Mouse (Mus musculus) myocyte (in vitro differentiated cells): ENCODE data around the gene Myo15b. TPM values are rescaled to one million over a fixed set of nuclear protein-coding genes. Genes with fewer than 3 reads are reported as not detected.
A peak's percentile ranks its signal among the peaks of the same experiment; 100 is the strongest.

Experiments used
- H3K27me3 ChIP-seq: one replicate; pipeline ENCODE4 v1.6.1; 2011; ENCODE audit not compliant: control insufficient read depth, insufficient read depth, insufficient read length
- H3K36me3 ChIP-seq: one replicate; pipeline ENCODE4 v1.6.1; 2011; ENCODE audit not compliant: control insufficient read depth, insufficient read depth
- H3K4me2 ChIP-seq: one replicate; pipeline ENCODE4 v1.6.1; 2011; ENCODE audit warnings: low read depth, control low read depth
- H3K4me3 ChIP-seq: one replicate; pipeline ENCODE4 v1.5.1; 2011; ENCODE audit warnings: mild to moderate bottlenecking, control low read depth, moderate library complexity
- H3K79me2 ChIP-seq: one replicate; pipeline ENCODE4 v1.6.1; 2011; ENCODE audit not compliant: control insufficient read depth, insufficient read depth
- H3ac ChIP-seq: one replicate; pipeline ENCODE4 v1.6.1; 2011; ENCODE audit not compliant: control insufficient read depth, insufficient read length
- CEBPB ChIP-seq: IDR thresholded peaks from 2 replicates; pipeline ENCODE4 v1.6.1; 2011; ENCODE audit warnings: mild to moderate bottlenecking, moderate library complexity; ENCODE audit not compliant: poor library complexity, insufficient read depth, severe bottlenecking
- E2F4 ChIP-seq: IDR thresholded peaks from one replicate; pipeline ENCODE4 v1.6.1; 2011; ENCODE audit warnings: mild to moderate bottlenecking, control low read depth, moderate library complexity; ENCODE audit not compliant: insufficient read depth
- MAX ChIP-seq: IDR thresholded peaks from one replicate; pipeline ENCODE4 v1.6.1; 2011; ENCODE audit warnings: low read depth, mild to moderate bottlenecking, control low read depth
- MYOD1 ChIP-seq, 3 experiments: IDR thresholded peaks; one replicate each; pipeline ENCODE4 v1.6.1; 2011; ENCODE audit warnings: control low read depth in 2 of 3, low read depth in 2 of 3, mild to moderate bottlenecking in 2 of 3, moderate library complexity in 1 of 3; ENCODE audit not compliant: insufficient read length in 2 of 3, control insufficient read depth in 1 of 3
- MYOG ChIP-seq, 3 experiments: IDR thresholded peaks; one replicate each; pipeline ENCODE4 v1.6.1; 2011; ENCODE audit warnings: control low read depth in 2 of 3, low read depth in 2 of 3, mild to moderate bottlenecking in 2 of 3; ENCODE audit not compliant: insufficient read length in 2 of 3, control insufficient read depth in 1 of 3, insufficient read depth in 1 of 3
- POLR2A ChIP-seq: IDR thresholded peaks from one replicate; pipeline ENCODE4 v1.6.1; 2011; ENCODE audit warnings: low read depth, mild to moderate bottlenecking, control low read depth, moderate library complexity; ENCODE audit not compliant: insufficient read length
- POLR2AphosphoS2 ChIP-seq: IDR thresholded peaks from one replicate; pipeline ENCODE4 v1.6.1; 2011; ENCODE audit warnings: low read depth, control low read depth; ENCODE audit not compliant: insufficient read length
- REST ChIP-seq: IDR thresholded peaks from one replicate; pipeline ENCODE4 v1.6.1; 2011; ENCODE audit warnings: mild to moderate bottlenecking, control low read depth, moderate library complexity; ENCODE audit not compliant: insufficient read depth, insufficient read length
- SRF ChIP-seq: IDR thresholded peaks from one replicate; pipeline ENCODE4 v1.6.1; 2011; ENCODE audit warnings: low read depth; ENCODE audit not compliant: control insufficient read depth, insufficient read length
- TCF12 ChIP-seq: IDR thresholded peaks from one replicate; pipeline ENCODE4 v1.6.1; 2011; ENCODE audit warnings: mild to moderate bottlenecking, control low read depth; ENCODE audit not compliant: poor library complexity, insufficient read depth, severe bottlenecking
- TCF3 ChIP-seq: IDR thresholded peaks from one replicate; pipeline ENCODE4 v1.6.1; 2011; ENCODE audit warnings: low read depth, control low read depth; ENCODE audit not compliant: insufficient read length
- USF1 ChIP-seq: IDR thresholded peaks from one replicate; pipeline ENCODE4 v1.6.1; 2011; ENCODE audit warnings: low read depth, mild to moderate bottlenecking, control low read depth, moderate library complexity
- polyA plus RNA-seq: library from polyadenylated mRNA; unstranded; fragments of >200 nt; fragmentation: generic; extraction: Trizol; gene quantifications from one replicate; pipeline ENCODE4 v1.2.1, GENCODE M21; 2012; ENCODE audit warnings: missing spikeins

Gene Myo15b
- polyA plus RNA-seq, 1 experiment, result 0.23 TPM

GRCm38 (mm10) chr11:115817331-115817730 is 40.9 kb upstream of the Myo15b start:
- no peaks in the 10 kb centered on the region for H3K36me3 ChIP-seq

GRCm38 (mm10) chr11:115819915-115820623 is 38.1 kb upstream of the Myo15b start:
- Histone ChIP-seq H3K79me2 (no peaks in the 10 kb centered on the region), H3K27me3 (peaks cover 5% of the 10 kb centered on the region), H3K4me3 (no peak overlapping the region), H3K36me3 (no peaks in the 10 kb centered on the region), H3ac (no peak overlapping the region), H3K4me2 (no peak overlapping the region)
- TF ChIP-seq SRF, result no peak

More at GRCm38 (mm10) chr11:115817331-115817730, 40.9 kb upstream of the Myo15b start:
- H3K4me3 ChIP-seq, result no peak overlapping the region
- no peaks in the 10 kb centered on the region for H3K27me3 ChIP-seq
- H3ac ChIP-seq, result no peak overlapping the region
- TF ChIP-seq MYOG (IDR thresholded peaks at IDR 0.05; ENCODE audit: control insufficient read depth in 1 of 3, insufficient read depth in 1 of 3, insufficient read length in 2 of 3, low read depth in 2 of 3) (no peak), TCF3 (no peak)
- H3K79me2 ChIP-seq, result peaks cover 4% of the 10 kb centered on the region
- H3K4me2 ChIP-seq, result no peak overlapping the region

GRCm38 (mm10) chr11:115821001-115821400 is 37.2 kb upstream of the Myo15b start:
- H3K4me2 ChIP-seq, result no peak overlapping the region
- H3ac ChIP-seq, result no peak overlapping the region
- no peak overlapping the region for H3K4me3 ChIP-seq
- H3K27me3 ChIP-seq, result peaks cover 5% of the 10 kb centered on the region
- H3K36me3 ChIP-seq, result no peaks in the 10 kb centered on the region
- no peaks in the 10 kb centered on the region for H3K79me2 ChIP-seq
- TF ChIP-seq SRF (no peak), USF1 (no peak), MAX (no peak), REST (no peak), POLR2A (no peak)

- TF ChIP-seq POLR2AphosphoS2 (peak; percentile 36), USF1 (no peak)
- peaks cover 29% of the 10 kb centered on the region for H3K27me3 ChIP-seq
- H3K4me3 ChIP-seq, result no peak within 1 kb of the TSS
- no peaks in the 10 kb centered on the region for H3K79me2 ChIP-seq
- peak within 1 kb of the TSS; percentile 76 for H3K4me2 ChIP-seq
- no peaks in the 10 kb centered on the region for H3K36me3 ChIP-seq
- no peak within 1 kb of the TSS for H3ac ChIP-seq
Observed at GRCm38 (mm10) chr11:115823774-115824740, 34.1 kb upstream of the Myo15b start, which contains the start of gene Llgl2. TSS of gene Llgl2 (plus strand) at chr11:115824049.

GRCm38 (mm10) chr11:115824813-115825212 is 33.4 kb upstream of the Myo15b start:
- Histone ChIP-seq H3K27me3 (peaks cover 34% of the 10 kb centered on the region), H3K79me2 (no peaks in the 10 kb centered on the region), H3K4me3 (no peak overlapping the region), H3K36me3 (no peaks in the 10 kb centered on the region), H3ac (no peak overlapping the region), H3K4me2 (no peak overlapping the region)
- TF ChIP-seq MYOD1 (IDR thresholded peaks at IDR 0.05; ENCODE audit: control insufficient read depth in 1 of 3, insufficient read length in 2 of 3, low read depth in 2 of 3) (no peak), USF1 (no peak), REST (no peak), TCF12 (no peak), SRF (no peak), TCF3 (no peak), CEBPB (no peak), MAX (no peak), E2F4 (no peak), MYOG (IDR thresholded peaks at IDR 0.05; ENCODE audit: control insufficient read depth in 1 of 3, insufficient read depth in 1 of 3, insufficient read length in 2 of 3, low read depth in 2 of 3) (no peak), POLR2AphosphoS2 (no peak), POLR2A (no peak)
